Mouse (Mus musculus) G1E (cell line): ENCODE results near the gene Oxld1. TPM values are rescaled to one million over a fixed set of nuclear protein-coding genes. Genes with fewer than 3 reads are reported as not detected.

Experiments used
- ATAC-seq: 2 replicates; pipeline ENCODE4 v1.8.0; 2016; ENCODE audit warnings: mild to moderate bottlenecking; ENCODE audit not compliant: insufficient number of reproducible peaks, poor library complexity, low FRiP score, severe bottlenecking; ENCODE audit errors: extremely low read depth
- DNase-seq: peaks from one replicate; pipeline ENCODE4 v3.0.0; 2012; ENCODE audit warnings: low spot score
- H3K27me3 ChIP-seq: 2 replicates; pipeline ENCODE4 v1.6.1; 2012; ENCODE audit warnings: mild to moderate bottlenecking, low read length, inconsistent platforms; ENCODE audit not compliant: insufficient read depth
- H3K36me3 ChIP-seq: replicated peaks from 2 replicates; pipeline ENCODE3; 2012; ENCODE audit warnings: mild to moderate bottlenecking, inconsistent platforms
- H3K4me1 ChIP-seq: 2 replicates; pipeline ENCODE4 v1.6.1; 2012; ENCODE audit warnings: low read depth, low read length, inconsistent platforms, mixed read lengths; ENCODE audit not compliant: insufficient read depth
- H3K4me3 ChIP-seq: 2 replicates; pipeline ENCODE4 v1.5.1; 2012; ENCODE audit warnings: low read depth, mild to moderate bottlenecking, inconsistent platforms, low read length, moderate library complexity, mixed read lengths
- H3K9me3 ChIP-seq: replicated peaks from 2 replicates; pipeline ENCODE4 v1.6.1; 2012; ENCODE audit warnings: inconsistent platforms
- CTCF ChIP-seq: IDR thresholded peaks from 2 replicates; pipeline ENCODE4 v1.5.1; 2012; ENCODE audit warnings: low read depth, low read length, inconsistent platforms, mixed read lengths
- GATA1 ChIP-seq: IDR thresholded peaks from 2 replicates; pipeline ENCODE4 v1.6.1; 2012; ENCODE audit warnings: borderline replicate concordance, low read length, inconsistent platforms, mixed read lengths
- GATA2 ChIP-seq: IDR thresholded peaks from 2 replicates; pipeline ENCODE4 v1.6.1; 2012; ENCODE audit warnings: low read depth, low read length, inconsistent platforms, borderline replicate concordance
- POLR2AphosphoS5 ChIP-seq: IDR thresholded peaks from 2 replicates; pipeline ENCODE4 v1.6.1; 2012; ENCODE audit warnings: low read depth, low read length, inconsistent platforms; ENCODE audit not compliant: insufficient replicate concordance
- TAL1 ChIP-seq: conservative IDR thresholded peaks from 2 replicates; pipeline ENCODE4 v1.6.1; 2012; ENCODE audit warnings: low read depth, low read length, inconsistent platforms, mixed read lengths
- polyA plus RNA-seq: library from polyadenylated mRNA; stranded (reverse); fragments of >175 nt; gene quantifications from 2 replicates; pipeline ENCODE4 v1.2.3, GENCODE M21; 2012
- total RNA-seq, 2 experiments: library from RNA; stranded (forward) in 1 of 2; stranded (reverse) in 1 of 2; fragments of 200-1000 nt in 1 of 2; fragments of >200 nt in 1 of 2; fragmentation: Nextera tagmentation in 1 of 2; gene quantifications; 2 replicates each; pipeline ENCODE4 v1.2.3; 2014 to 2017

Oxld1 gene
- total and polyA plus RNA-seq, 3 experiments: 17.1 to 25.6 (median 17.4) TPM

- no peak for ATAC-seq
- Histone ChIP-seq H3K4me3 (no peak within 1 kb of the TSS), H3K9me3 (no peaks in the 10 kb centered on the region), H3K27me3 (peaks cover 9% of the 10 kb centered on the region), H3K36me3 (peaks cover 47% of the 10 kb centered on the region), H3K4me1 (peaks cover 21% of the 10 kb centered on the region)
- no peak for DNase-seq
- TF ChIP-seq POLR2AphosphoS5: no peak
- TF ChIP-seq GATA1: no peak
- TF ChIP-seq TAL1: no peak
- TF ChIP-seq GATA2: no peak
- no peak for TF ChIP-seq CTCF
Observed at GRCm38 (mm10) chr11:120453306-120453705, 4.6 kb downstream of the Oxld1 start, which contains the start of gene Pde6g. TSS of gene Pde6g (minus strand) at chr11:120453500.

- Histone ChIP-seq H3K27me3 (peaks cover 11% of the 10 kb centered on the region), H3K36me3 (peaks cover 47% of the 10 kb centered on the region), H3K4me1 (peaks cover 17% of the 10 kb centered on the region), H3K4me3 (no peak overlapping the region), H3K9me3 (no peaks in the 10 kb centered on the region)
- TF ChIP-seq TAL1: no peak
- no peak for TF ChIP-seq GATA2
- no peak for TF ChIP-seq GATA1
- TF ChIP-seq CTCF: no peak
- no peak for TF ChIP-seq POLR2AphosphoS5
- no peak for DNase-seq
- ATAC-seq: no peak
Observed at GRCm38 (mm10) chr11:120452246-120452645, 5.6 kb downstream of the Oxld1 start.

- DNase-seq (no peak), ATAC-seq (no peak)
- H3K27me3 ChIP-seq: peaks cover 34% of the 10 kb centered on the region
- H3K4me3 ChIP-seq: no peak overlapping the region
- H3K36me3 ChIP-seq: peaks cover 10% of the 10 kb centered on the region
- H3K4me1 ChIP-seq: peaks cover 25% of the 10 kb centered on the region
- TF ChIP-seq POLR2AphosphoS5 (no peak), GATA2 (no peak), CTCF (no peak), TAL1 (no peak), GATA1 (no peak)
- H3K9me3 ChIP-seq: no peaks in the 10 kb centered on the region
Observed at GRCm38 (mm10) chr11:120447179-120447578, 10.7 kb downstream of the Oxld1 start.

GRCm38 (mm10) chr11:120445475-120445874, 12.4 kb downstream of the Oxld1 start:
- DNase-seq (no peak), ATAC-seq (no peak)
- Histone ChIP-seq H3K9me3 (no peaks in the 10 kb centered on the region), H3K4me3 (no peak overlapping the region), H3K4me1 (peaks cover 19% of the 10 kb centered on the region), H3K36me3 (peaks cover 5% of the 10 kb centered on the region), H3K27me3 (peaks cover 30% of the 10 kb centered on the region)
- no peak for TF ChIP-seq TAL1
- no peak for TF ChIP-seq GATA1
- no peak for TF ChIP-seq GATA2
- TF ChIP-seq POLR2AphosphoS5: no peak
- TF ChIP-seq CTCF: no peak

DNA sequence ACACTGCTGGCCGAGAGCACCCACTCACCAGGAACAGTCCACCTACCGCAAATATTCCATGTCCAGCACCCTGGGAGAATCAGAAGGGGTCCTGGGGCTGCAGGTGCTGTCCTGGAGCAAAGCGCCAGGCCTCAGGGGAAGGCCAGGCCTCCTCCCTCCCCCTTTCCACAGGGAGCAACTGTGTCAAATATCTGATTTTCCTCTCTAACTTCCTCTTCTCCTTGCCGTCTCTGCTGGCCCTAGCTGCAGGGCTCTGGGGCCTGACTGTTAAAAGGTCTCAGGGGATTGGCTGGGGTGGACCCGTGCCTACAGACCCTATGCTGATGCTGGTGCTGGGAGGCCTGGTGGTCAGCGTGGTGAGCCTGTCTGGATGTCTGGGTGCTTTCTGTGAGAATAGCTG, 13.8 kb downstream of the Oxld1 start:
- DNase-seq (no peak), ATAC-seq (no peak)
- Histone ChIP-seq H3K4me1 (peaks cover 19% of the 10 kb centered on the region), H3K9me3 (no peaks in the 10 kb centered on the region), H3K27me3 (peaks cover 29% of the 10 kb centered on the region), H3K36me3 (peaks cover 3% of the 10 kb centered on the region), H3K4me3 (no peak overlapping the region)
- TF ChIP-seq GATA1 (no peak), GATA2 (no peak), CTCF (no peak), TAL1 (no peak), POLR2AphosphoS5 (no peak)

DNA sequence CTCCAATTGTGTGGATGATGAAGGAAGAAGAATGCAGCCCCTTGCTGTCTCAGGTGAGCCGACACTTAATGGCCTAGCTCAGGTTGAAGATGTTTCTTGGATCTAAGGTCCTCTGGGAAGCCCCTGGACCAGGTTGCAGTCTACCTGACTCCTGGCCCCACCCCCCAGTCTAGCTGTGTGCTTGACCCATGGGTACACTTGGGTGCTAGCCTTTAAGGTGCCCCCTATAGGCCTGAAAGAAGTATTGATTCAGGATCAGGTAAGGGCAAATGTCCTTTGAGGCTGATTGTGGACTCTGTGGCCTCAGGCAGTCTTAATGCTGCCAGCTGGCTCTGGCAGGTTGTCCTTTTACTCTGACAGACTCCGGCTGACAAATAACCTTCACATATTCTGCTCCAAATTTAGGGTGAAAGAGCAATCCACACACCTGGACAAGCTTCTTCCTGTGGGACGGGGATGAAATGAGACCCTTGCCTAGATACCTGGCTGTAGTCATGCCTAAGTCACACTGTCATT, 15.0 kb downstream of the Oxld1 start:
- no peaks in the 10 kb centered on the region for H3K9me3 ChIP-seq
- no peak for ATAC-seq
- peaks cover 26% of the 10 kb centered on the region for H3K27me3 ChIP-seq
- H3K36me3 ChIP-seq: no peaks in the 10 kb centered on the region
- no peak for DNase-seq
- H3K4me1 ChIP-seq: peaks cover 19% of the 10 kb centered on the region
- H3K4me3 ChIP-seq: no peak overlapping the region
- TF ChIP-seq TAL1 (no peak), CTCF (no peak), GATA2 (no peak), GATA1 (no peak), POLR2AphosphoS5 (no peak)
